Mouse (Mus musculus) adrenal gland, postnatal 10 days (tissue): ENCODE data around the gene Gm20772. TPM values are rescaled to one million over a fixed set of nuclear protein-coding genes. Genes with fewer than 3 reads are reported as not detected.
"Not testable (repeated sequence)": the region's sequence is repeated elsewhere in the genome, so short reads cannot be mapped to it uniquely, and the experiment has no call there.

ENCODE experiments used
- DNase-seq: peaks from one replicate; pipeline ENCODE4 v3.0.0; 2021; ENCODE audit warnings: mixed read lengths
- long read RNA-seq, 2 experiments: library from polyadenylated mRNA; stranded (forward); transcript quantifications; one replicate each; pipeline ENCODE4 v2.0.0; 2021
- total RNA-seq, 2 experiments: library from RNA; stranded (reverse); gene quantifications; 2 replicates each; pipeline ENCODE4 v1.2.3; 2021

The Gm20772 gene
- total RNA-seq: not detected
- long read RNA-seq, experiment 1: 0 reads
- long read RNA-seq, experiment 2: 0 reads

DNA sequence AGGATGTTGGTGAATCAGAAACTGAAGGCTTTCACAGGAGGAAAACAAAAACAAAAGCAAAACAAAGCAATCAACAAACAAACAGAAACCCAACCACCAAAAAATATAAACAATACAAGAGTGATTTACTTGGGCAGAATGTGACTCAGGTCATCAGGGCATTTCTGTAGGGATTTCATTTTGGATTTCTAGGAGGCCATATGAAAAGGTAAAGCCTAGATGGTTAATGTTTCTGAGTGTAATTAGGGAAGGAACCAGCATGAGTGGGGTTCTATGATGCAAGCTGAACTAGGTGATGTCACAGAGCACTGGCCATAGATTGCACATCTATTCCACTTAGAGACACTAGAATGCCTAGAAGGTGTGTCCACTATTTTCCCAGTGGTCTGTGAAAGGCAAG, at the start of gene Gm20772, which contains the start of gene Gm20831:
Gene Gm20772, plus strand, starts transcription at position 301 of the 400 bp plus-strand sequence.
Gene Gm20831, plus strand, starts transcription at position 301 of the 400 bp plus-strand sequence.
- not testable (repeated sequence) for DNase-seq

DNA sequence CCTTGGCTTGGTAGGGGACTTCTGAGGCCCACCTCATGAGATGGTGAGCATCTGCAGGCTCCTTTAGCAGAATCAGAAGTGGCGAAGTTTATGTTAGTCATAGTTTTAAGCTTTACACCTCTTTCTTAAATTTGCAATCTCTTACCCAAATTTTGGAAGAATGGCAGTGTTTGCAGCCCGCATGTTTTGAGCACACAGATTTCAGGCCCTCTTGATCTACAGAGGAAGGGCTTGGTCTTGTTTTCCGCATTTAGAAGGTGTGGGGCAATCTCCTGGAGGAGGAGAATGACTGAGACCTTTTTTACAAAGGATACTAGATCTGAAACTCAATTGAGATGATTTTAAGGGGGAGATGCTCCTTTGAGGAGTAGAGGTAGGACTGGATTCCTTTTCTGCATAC, 28.4 kb upstream of the Gm20772 start, which contains the start of gene Gm21904:
Gene Gm21904, minus strand, starts transcription at position 101 of the 400 bp plus-strand sequence.
- DNase-seq: not testable (repeated sequence)

Other genes starting within 250 kb of the Gm20772 start
- not detected for gene Gm21904, start 28.5 kb upstream of the Gm20772 start, total RNA-seq
- not detected for gene Gm20831, start within 50 bp of the Gm20772 start, total RNA-seq
- not detected for gene Srsy, start 62.6 kb downstream of the Gm20772 start, total RNA-seq
- not detected for gene Gm21764, start 187.1 kb downstream of the Gm20772 start, total RNA-seq
- gene Ssty1, start 214.4 kb downstream of the Gm20772 start, total RNA-seq: not detected